Mouse (Mus musculus): ENCODE results near the gene Fam120a. TPM values are rescaled to one million over a fixed set of nuclear protein-coding genes. Genes with fewer than 3 reads are reported as not detected.

Gene Fam120a
- polyA plus RNA-seq, 1 experiment, result 63.0 TPM

- DNase-seq (ENCODE audit: low read depth), result no peak
- no peak for TF ChIP-seq CTCF (IDR thresholded peaks at IDR 0.05; ENCODE audit: borderline replicate concordance, extremely low read depth, insufficient read depth, insufficient read length)
- TF ChIP-seq POLR2A (IDR thresholded peaks at IDR 0.05; ENCODE audit: borderline replicate concordance, extremely low read depth, insufficient read depth, insufficient read length, poor library complexity, severe bottlenecking), result no peak
Measured at GRCm38 (mm10) chr13:48934597-48934996, 33.2 kb downstream of the Fam120a start.

GRCm38 (mm10) chr13:48932692-48933091 is 35.1 kb downstream of the Fam120a start:
- TF ChIP-seq CTCF (IDR thresholded peaks at IDR 0.05; ENCODE audit: borderline replicate concordance, extremely low read depth, insufficient read depth, insufficient read length), result no peak
- no peak for TF ChIP-seq POLR2A (IDR thresholded peaks at IDR 0.05; ENCODE audit: borderline replicate concordance, extremely low read depth, insufficient read depth, insufficient read length, poor library complexity, severe bottlenecking)
- no peak for DNase-seq (ENCODE audit: low read depth)

GRCm38 (mm10) chr13:48931687-48932086 is 36.1 kb downstream of the Fam120a start:
- no peak for DNase-seq (ENCODE audit: low read depth)
- TF ChIP-seq POLR2A (IDR thresholded peaks at IDR 0.05; ENCODE audit: borderline replicate concordance, extremely low read depth, insufficient read depth, insufficient read length, poor library complexity, severe bottlenecking) (no peak), CTCF (IDR thresholded peaks at IDR 0.05; ENCODE audit: borderline replicate concordance, extremely low read depth, insufficient read depth, insufficient read length) (no peak)

- DNase-seq (ENCODE audit: low read depth), result no peak
- TF ChIP-seq POLR2A (IDR thresholded peaks at IDR 0.05; ENCODE audit: borderline replicate concordance, extremely low read depth, insufficient read depth, insufficient read length, poor library complexity, severe bottlenecking) (no peak), CTCF (IDR thresholded peaks at IDR 0.05; ENCODE audit: borderline replicate concordance, extremely low read depth, insufficient read depth, insufficient read length) (no peak)
Measured at GRCm38 (mm10) chr13:48931232-48931631, 36.6 kb downstream of the Fam120a start.

- DNase-seq (ENCODE audit: low read depth), result no peak
- TF ChIP-seq POLR2A (IDR thresholded peaks at IDR 0.05; ENCODE audit: borderline replicate concordance, extremely low read depth, insufficient read depth, insufficient read length, poor library complexity, severe bottlenecking), result no peak
Measured at GRCm38 (mm10) chr13:48929535-48930110, 38.2 kb downstream of the Fam120a start.

- DNase-seq (ENCODE audit: low read depth), result no peak
- TF ChIP-seq CTCF (IDR thresholded peaks at IDR 0.05; ENCODE audit: borderline replicate concordance, extremely low read depth, insufficient read depth, insufficient read length), result no peak
- no peak for TF ChIP-seq POLR2A (IDR thresholded peaks at IDR 0.05; ENCODE audit: borderline replicate concordance, extremely low read depth, insufficient read depth, insufficient read length, poor library complexity, severe bottlenecking)
Measured at GRCm38 (mm10) chr13:48927609-48928008, 40.2 kb downstream of the Fam120a start.

GRCm38 (mm10) chr13:48922712-48923111 is 45.1 kb downstream of the Fam120a start:
- TF ChIP-seq POLR2A (IDR thresholded peaks at IDR 0.05; ENCODE audit: borderline replicate concordance, extremely low read depth, insufficient read depth, insufficient read length, poor library complexity, severe bottlenecking), result no peak
- no peak for TF ChIP-seq CTCF (IDR thresholded peaks at IDR 0.05; ENCODE audit: borderline replicate concordance, extremely low read depth, insufficient read depth, insufficient read length)

GRCm38 (mm10) chr13:48921256-48921655 is 46.6 kb downstream of the Fam120a start:
- DNase-seq (ENCODE audit: low read depth), result no peak
- no peak for TF ChIP-seq POLR2A (IDR thresholded peaks at IDR 0.05; ENCODE audit: borderline replicate concordance, extremely low read depth, insufficient read depth, insufficient read length, poor library complexity, severe bottlenecking)
- TF ChIP-seq CTCF (IDR thresholded peaks at IDR 0.05; ENCODE audit: borderline replicate concordance, extremely low read depth, insufficient read depth, insufficient read length), result no peak

More at GRCm38 (mm10) chr13:48922712-48923111, 45.1 kb downstream of the Fam120a start:
- DNase-seq (ENCODE audit: low read depth), result no peak

- TF ChIP-seq CTCF (IDR thresholded peaks at IDR 0.05; ENCODE audit: borderline replicate concordance, extremely low read depth, insufficient read depth, insufficient read length), result no peak
- TF ChIP-seq POLR2A (IDR thresholded peaks at IDR 0.05; ENCODE audit: borderline replicate concordance, extremely low read depth, insufficient read depth, insufficient read length, poor library complexity, severe bottlenecking), result no peak
- DNase-seq (ENCODE audit: low read depth), result no peak
Measured at GRCm38 (mm10) chr13:48919756-48920415, 47.9 kb downstream of the Fam120a start.

GRCm38 (mm10) chr13:48917113-48917599 is 50.7 kb downstream of the Fam120a start:
- no peak for DNase-seq (ENCODE audit: low read depth)
- TF ChIP-seq POLR2A (IDR thresholded peaks at IDR 0.05; ENCODE audit: borderline replicate concordance, extremely low read depth, insufficient read depth, insufficient read length, poor library complexity, severe bottlenecking), result no peak
- no peak for TF ChIP-seq CTCF (IDR thresholded peaks at IDR 0.05; ENCODE audit: borderline replicate concordance, extremely low read depth, insufficient read depth, insufficient read length)

GRCm38 (mm10) chr13:48913680-48914079 is 54.1 kb downstream of the Fam120a start:
- peak; percentile 52 for DNase-seq (ENCODE audit: low read depth)
- no peak for TF ChIP-seq CTCF (IDR thresholded peaks at IDR 0.05; ENCODE audit: borderline replicate concordance, extremely low read depth, insufficient read depth, insufficient read length)

- TF ChIP-seq CTCF (IDR thresholded peaks at IDR 0.05; ENCODE audit: borderline replicate concordance, extremely low read depth, insufficient read depth, insufficient read length) (no peak), POLR2A (IDR thresholded peaks at IDR 0.05; ENCODE audit: borderline replicate concordance, extremely low read depth, insufficient read depth, insufficient read length, poor library complexity, severe bottlenecking) (no peak)
- DNase-seq (ENCODE audit: low read depth), result no peak
Measured at GRCm38 (mm10) chr13:48913141-48913540, 54.7 kb downstream of the Fam120a start.

Measured in brain, embryonic 14.5 days (tissue).